10 mouse cellular contexts compared by ENCODE assay signal in the genomic region with DNA sequence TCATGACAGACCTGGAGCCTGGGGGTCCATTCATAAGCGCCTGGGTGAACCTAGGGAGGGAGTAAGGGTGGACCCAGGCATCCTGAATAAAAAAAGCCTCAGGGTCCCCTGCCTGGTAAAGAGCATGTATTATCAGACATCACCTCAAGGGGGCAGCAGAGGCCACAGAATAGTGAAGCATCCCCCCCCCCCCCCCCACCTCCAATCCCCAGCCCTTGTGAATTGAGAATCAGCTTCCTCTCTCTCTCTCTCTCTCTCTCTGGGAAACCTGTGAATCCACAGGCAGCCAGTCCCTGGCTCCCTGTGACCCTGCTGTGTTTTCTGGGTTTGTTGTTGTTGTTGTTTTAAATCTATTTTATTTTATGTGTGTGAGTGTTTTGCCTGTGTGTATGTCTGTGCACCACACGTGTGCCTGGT. TPM values are rescaled to one million over a fixed set of nuclear protein-coding genes. Genes with fewer than 3 reads are reported as not detected.
DNase-seq lines count a peak whose midpoint lies in the region; ATAC-seq and TF ChIP-seq lines count a peak whose summit lies in the region.
"Had no signal": no experiment of that assay in that cellular context is flagged by ENCODE, and none has a peak within 500 bp of the region (broad histone marks: within the 10 kb centered on the region; RNA-seq: fewer than 3 reads in every experiment).

No protein-coding gene starts in this region.

- H3K9ac ChIP-seq in kidney, embryonic 14.5 days (ENCODE audit: low read depth, low read length): no peak overlapping the region

- no peak overlapping the region for H3K4me2 ChIP-seq in kidney, embryonic 14.5 days (replicated peaks; ENCODE audit: low read depth, low read length)

- H3K36me3 ChIP-seq in kidney, embryonic 14.5 days (ENCODE audit: control insufficient read depth, insufficient read depth, low read length): no peaks in the 10 kb centered on the region

- DNase-seq in gastrocnemius, adult 2 months: peak; percentile 63
- DNase-seq in gastrocnemius, adult 8-10 months (ENCODE audit: low spot score in 2 of 2): no peak
- DNase-seq in CD4-positive helper T cell, adult 2 months (ENCODE audit: low read depth, low spot score): peak; percentile 60
- peak; percentile 53 for DNase-seq in cerebellum, adult 8-10 months
- peak; percentile 64 for DNase-seq in forelimb bud, embryonic 11.5 days (ENCODE audit: low read depth, low spot score)
- DNase-seq in spleen, postnatal 36 days (ENCODE audit: low spot score in 2 of 2): peak; percentile 20 to 51

- H3K4me3 ChIP-seq in gastrocnemius, adult 2 months: no peak overlapping the region
- H3K4me3 ChIP-seq in kidney, embryonic 14.5 days (ENCODE audit: low read length): no peak overlapping the region

- no peaks in the 10 kb centered on the region for H3K4me1 ChIP-seq in kidney, embryonic 14.5 days (ENCODE audit: control insufficient read depth, insufficient read depth, low read length)

- peak; percentile 67; the same call in 1 of the 2 replicates for ATAC-seq in kidney, embryonic 14.5 days (ENCODE audit: low FRiP score, low TSS enrichment)
- peak; percentile 82 for ATAC-seq in megakaryocyte, adult 5-6 weeks (ENCODE audit: poor library complexity, severe bottlenecking)

- H3K9me3 ChIP-seq in kidney, embryonic 14.5 days (ENCODE audit: control insufficient read depth, low read length): no peaks in the 10 kb centered on the region

- intact Hi-C loops in gastrocnemius, adult 2 months (cut with DNase I): loop anchor here (2.0 to 10.0 kb wide), 5 partner anchors 302 to 699 kb away; a partner anchor contains a TSS

- no peak overlapping the region for H3K27ac ChIP-seq in gastrocnemius, adult 2 months
- H3K27ac ChIP-seq in kidney, embryonic 14.5 days (ENCODE audit: low read depth, low read length): no peak overlapping the region

- peak; percentile 68 for TF ChIP-seq CTCF in gastrocnemius, adult 2 months (IDR thresholded peaks at IDR 0.05)

- H3K27me3 ChIP-seq in kidney, embryonic 14.5 days (ENCODE audit: control insufficient read depth, insufficient read depth, low read length): no peaks in the 10 kb centered on the region; the same call in 1 of the 2 replicates

- WGBS in kidney, embryonic 14.5 days: 25% methylated on average over 2 of the region's 2 CpGs

RNA-seq across cellular contexts. Expression of a gene that starts 11.8 kb away (rescaled TPM):
- 10 to 100 TPM in 1 of 2 experiments, 1 to 10 TPM in 1; 7.7 to 10.6 TPM for total RNA-seq in gastrocnemius, adult 2 months (2021)
- total RNA-seq in gastrocnemius, adult 8-10 months (2022): 10 to 100 TPM in 1 of 4 experiments, 1 to 10 TPM in 3; 7.8 to 10.4 (median 8.8) TPM
- polyA plus RNA-seq in kidney, embryonic 14.5 days (2014; fragmentation: Nextera tagmentation; extraction: Ambion mirVana): 82.4 and 87.9 TPM in 2 replicates
- total RNA-seq in megakaryocyte, adult 5-6 weeks (2015): 17.6 and 18.3 TPM in 2 replicates
- total RNA-seq in megakaryocyte, adult 5-6 weeks (2017): 15.2 and 15.6 TPM in 2 replicates

RNA-seq across cellular contexts. Expression of a gene that starts 12.3 kb away (rescaled TPM):
- not detected for total RNA-seq in gastrocnemius, adult 2 months (2021)
- not detected for total RNA-seq in gastrocnemius, adult 8-10 months (2022)
- polyA plus RNA-seq in kidney, embryonic 14.5 days (2014; fragmentation: Nextera tagmentation; extraction: Ambion mirVana): not detected in 2 replicates
- not detected in 2 replicates for total RNA-seq in megakaryocyte, adult 5-6 weeks (2015)
- total RNA-seq in megakaryocyte, adult 5-6 weeks (2017): 0.18 TPM in 1 of 2 replicates, not detected in the other
- polyA plus RNA-seq: large intestine, adult 2 months; stomach, embryonic 16.5 days had no signal

RNA-seq across cellular contexts. Expression of a gene that starts 18.8 kb away (rescaled TPM):
- total RNA-seq in gastrocnemius, adult 2 months (2021): under 1 TPM; 0.87 to 0.95 TPM
- total RNA-seq in gastrocnemius, adult 8-10 months (2022): 1 to 10 TPM in 2 of 4 experiments, under 1 TPM in 2; 0.41 to 1.4 (median 0.88) TPM
- 3.7 and 4.9 TPM in 2 replicates for polyA plus RNA-seq in kidney, embryonic 14.5 days (2014; fragmentation: Nextera tagmentation; extraction: Ambion mirVana)
- total RNA-seq in megakaryocyte, adult 5-6 weeks (2015): not detected in 2 replicates
- total RNA-seq in megakaryocyte, adult 5-6 weeks (2017): not detected in 2 replicates

RNA-seq across cellular contexts. Expression of a gene that starts 47.2 kb away (rescaled TPM):
- 10 to 100 TPM; 14.9 to 23.8 TPM for total RNA-seq in gastrocnemius, adult 2 months (2021)
- total RNA-seq in gastrocnemius, adult 8-10 months (2022): 10 to 100 TPM; 15.2 to 21.2 (median 18.1) TPM
- 2.5 and 5.3 TPM in 2 replicates for polyA plus RNA-seq in kidney, embryonic 14.5 days (2014; fragmentation: Nextera tagmentation; extraction: Ambion mirVana)
- 9.7 and 10.1 TPM in 2 replicates for total RNA-seq in megakaryocyte, adult 5-6 weeks (2015)
- total RNA-seq in megakaryocyte, adult 5-6 weeks (2017): 18.2 and 20.9 TPM in 2 replicates

Comparison
In these comparisons a context has a peak if more than half of its experiments do, and no peak if none do; other contexts are left out.
1. DNase-seq: peak in gastrocnemius, adult 2 months (single experiment), CD4-positive helper T cell, adult 2 months (single experiment), cerebellum, adult 8-10 months (single experiment), forelimb bud, embryonic 11.5 days (single experiment) and spleen, postnatal 36 days (2 of 2); none in gastrocnemius, adult 8-10 months (0 of 2).